Mouse (Mus musculus): Measurements from ENCODE around the gene Gpx8. TPM values are rescaled to one million over a fixed set of nuclear protein-coding genes. Genes with fewer than 3 reads are reported as not detected.
"Not testable (repeated sequence)": the region's sequence is repeated elsewhere in the genome, so short reads cannot be mapped to it uniquely, and the experiment has no call there.

Gene Gpx8
- total and polyA plus RNA-seq, 2 experiments: 0.22 to 2.8 TPM

DNA sequence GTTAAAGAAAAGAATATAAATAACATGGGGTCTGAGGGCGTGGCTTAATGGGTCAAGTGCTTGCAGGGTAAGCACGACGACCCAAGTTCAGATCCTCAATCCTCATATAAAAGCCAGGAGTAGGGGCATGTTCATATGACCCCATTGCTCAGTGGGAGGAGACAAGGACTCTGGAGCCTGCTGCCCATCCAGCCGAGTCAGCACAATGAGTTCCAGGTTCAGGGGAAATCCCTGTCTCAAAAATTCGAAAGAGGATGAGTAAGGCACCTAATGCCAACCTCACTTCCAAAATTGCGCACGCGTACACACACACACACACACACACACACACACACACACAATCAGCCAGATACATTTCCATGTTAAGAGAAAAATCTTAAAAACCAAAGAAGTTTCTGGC, 23.7 kb downstream of the Gpx8 start:
- TF ChIP-seq CTCF (IDR thresholded peaks at IDR 0.05; ENCODE audit: low read depth, low read length) (no peak), POLR2A (IDR thresholded peaks at IDR 0.05; ENCODE audit: extremely low read depth, insufficient read depth, low read length) (no peak)
- Histone ChIP-seq H3K4me1 (ENCODE audit: control insufficient read depth, insufficient read depth, low read length) (peaks cover 8% of the 10 kb centered on the region), H3K4me3 (ENCODE audit: insufficient read depth, low read depth, low read length) (no peak overlapping the region), H3K9ac (ENCODE audit: low read depth, low read length) (no peak overlapping the region), H3K79me2 (ENCODE audit: control insufficient read depth, insufficient read depth, low read length) (no peaks in the 10 kb centered on the region), H3K36me3 (ENCODE audit: control insufficient read depth, insufficient read depth, low read length) (no peaks in the 10 kb centered on the region), H3K27ac (replicated peaks; ENCODE audit: insufficient read depth, low read depth, low read length) (no peak overlapping the region), H3K27me3 (ENCODE audit: control insufficient read depth, insufficient read depth, low read length) (no peaks in the 10 kb centered on the region)
- DNase-seq (ENCODE audit: extremely low read depth, low read depth, low spot score): peak; percentile 17
- 73% methylated on average over 8 of the region's 8 CpGs for WGBS

DNA sequence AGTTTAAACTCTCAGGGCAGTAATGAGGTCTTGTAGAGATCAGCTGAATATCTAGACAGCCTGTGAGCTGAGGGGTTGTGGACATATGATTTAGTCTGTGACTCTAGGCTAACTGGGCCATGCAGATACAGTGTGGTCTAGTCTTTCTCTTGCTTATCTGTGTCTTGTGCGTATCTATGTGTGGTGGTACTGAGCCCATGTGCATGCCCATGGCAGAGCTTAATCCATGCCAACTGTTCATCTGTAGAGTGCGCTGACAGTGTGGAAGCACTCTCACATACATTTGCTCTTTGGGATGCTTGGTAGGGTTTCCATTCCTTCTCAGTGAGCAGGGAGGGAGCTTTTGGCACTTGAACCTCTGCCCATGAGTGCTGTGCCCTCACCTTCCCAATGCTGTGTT, 24.7 kb downstream of the Gpx8 start:
- no peak overlapping the region for H3K4me3 ChIP-seq (ENCODE audit: insufficient read depth, low read depth, low read length)
- no peaks in the 10 kb centered on the region for H3K79me2 ChIP-seq (ENCODE audit: control insufficient read depth, insufficient read depth, low read length)
- no peaks in the 10 kb centered on the region for H3K27me3 ChIP-seq (ENCODE audit: control insufficient read depth, insufficient read depth, low read length)
- H3K9ac ChIP-seq (ENCODE audit: low read depth, low read length): no peak overlapping the region
- H3K4me1 ChIP-seq (ENCODE audit: control insufficient read depth, insufficient read depth, low read length): peaks cover 8% of the 10 kb centered on the region
- WGBS: 96% methylated on average over 2 of the region's 2 CpGs
- no peak for TF ChIP-seq POLR2A (IDR thresholded peaks at IDR 0.05; ENCODE audit: extremely low read depth, insufficient read depth, low read length)
- no peak for TF ChIP-seq CTCF (IDR thresholded peaks at IDR 0.05; ENCODE audit: low read depth, low read length)
- DNase-seq (ENCODE audit: extremely low read depth, low read depth, low spot score): no peak
- no peak overlapping the region for H3K27ac ChIP-seq (replicated peaks; ENCODE audit: insufficient read depth, low read depth, low read length)
- no peaks in the 10 kb centered on the region for H3K36me3 ChIP-seq (ENCODE audit: control insufficient read depth, insufficient read depth, low read length)

DNA sequence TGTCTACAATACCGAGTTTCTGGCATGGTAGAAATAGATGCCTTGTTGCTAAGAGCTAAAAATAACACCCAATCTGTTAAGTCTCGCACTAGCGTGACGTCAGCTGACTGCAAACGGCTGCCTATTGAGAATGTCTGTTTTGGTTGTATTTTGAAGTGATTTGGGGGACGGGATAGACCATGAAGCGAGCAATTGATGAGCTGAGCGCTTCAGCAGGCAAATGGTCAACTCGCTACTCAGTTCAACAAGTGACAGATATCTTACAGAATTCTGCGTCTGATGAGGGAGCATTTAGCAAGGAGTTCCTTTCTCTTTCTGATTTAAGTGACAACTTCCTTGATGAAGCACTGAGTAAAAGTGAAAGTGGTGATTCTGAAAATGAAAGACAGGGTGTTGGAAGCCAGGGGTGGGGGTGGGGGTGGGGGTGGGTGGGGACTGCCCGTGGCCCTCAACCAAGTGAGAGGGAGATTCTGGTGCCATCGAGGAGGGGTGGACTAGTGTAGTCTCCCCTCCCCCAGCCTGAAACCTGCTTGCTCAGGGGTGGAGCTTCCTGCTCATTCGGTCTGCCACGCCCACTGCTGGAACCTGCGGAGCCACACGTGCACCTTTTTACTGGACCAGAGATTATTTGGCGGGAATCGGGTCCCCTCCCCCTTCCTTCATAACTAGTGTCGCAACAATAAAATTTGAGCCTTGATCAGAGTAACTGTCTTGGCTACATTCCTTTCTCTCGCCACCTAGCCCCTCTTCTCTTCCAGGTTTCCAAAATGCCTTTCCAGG, 32.8 kb downstream of the Gpx8 start:
- not testable (repeated sequence) for H3K36me3 ChIP-seq (ENCODE audit: control insufficient read depth, insufficient read depth, low read length); H3K27me3 ChIP-seq (ENCODE audit: control insufficient read depth, insufficient read depth, low read length); H3K79me2 ChIP-seq (ENCODE audit: control insufficient read depth, insufficient read depth, low read length); H3K4me1 ChIP-seq (ENCODE audit: control insufficient read depth, insufficient read depth, low read length); H3K27ac ChIP-seq (replicated peaks; ENCODE audit: insufficient read depth, low read depth, low read length); H3K9ac ChIP-seq (ENCODE audit: low read depth, low read length)
- H3K4me3 ChIP-seq (ENCODE audit: insufficient read depth, low read depth, low read length): peak overlapping the region; percentile 55
- peak; percentile 27 for DNase-seq (ENCODE audit: extremely low read depth, low read depth, low spot score)
- WGBS: 40% methylated on average over 20 of the region's 20 CpGs

DNA sequence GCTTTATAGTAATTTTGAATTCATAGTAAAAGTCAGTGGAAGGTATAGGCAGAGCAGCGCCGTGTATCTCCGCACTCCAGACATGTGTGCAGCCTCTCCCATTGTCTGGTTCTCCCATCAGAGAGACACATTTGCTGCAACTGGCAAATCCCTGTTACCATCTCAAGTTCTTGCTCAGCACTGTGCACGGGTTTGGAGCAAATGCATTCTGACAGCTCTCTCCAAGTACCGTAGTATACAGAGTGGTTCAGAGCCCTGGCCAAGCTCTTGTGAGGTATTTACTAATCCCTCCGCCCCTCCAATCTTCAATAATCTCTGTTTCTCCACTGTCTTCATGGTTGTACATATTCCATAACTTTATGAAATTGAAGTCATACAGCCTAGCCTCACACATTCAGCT, 33.5 kb downstream of the Gpx8 start:
- H3K36me3 ChIP-seq (ENCODE audit: control insufficient read depth, insufficient read depth, low read length): no peaks in the 10 kb centered on the region
- H3K27ac ChIP-seq (replicated peaks; ENCODE audit: insufficient read depth, low read depth, low read length): no peak overlapping the region
- H3K79me2 ChIP-seq (ENCODE audit: control insufficient read depth, insufficient read depth, low read length): no peaks in the 10 kb centered on the region
- H3K9ac ChIP-seq (ENCODE audit: low read depth, low read length): no peak overlapping the region
- DNase-seq (ENCODE audit: extremely low read depth, low read depth, low spot score): no peak
- no peak overlapping the region for H3K4me3 ChIP-seq (ENCODE audit: insufficient read depth, low read depth, low read length)
- WGBS: 79% methylated on average over 6 of the region's 6 CpGs
- no peak for TF ChIP-seq CTCF (IDR thresholded peaks at IDR 0.05; ENCODE audit: low read depth, low read length)
- TF ChIP-seq POLR2A (IDR thresholded peaks at IDR 0.05; ENCODE audit: extremely low read depth, insufficient read depth, low read length): no peak
- no peaks in the 10 kb centered on the region for H3K27me3 ChIP-seq (ENCODE audit: control insufficient read depth, insufficient read depth, low read length)
- no peaks in the 10 kb centered on the region for H3K4me1 ChIP-seq (ENCODE audit: control insufficient read depth, insufficient read depth, low read length)

DNA sequence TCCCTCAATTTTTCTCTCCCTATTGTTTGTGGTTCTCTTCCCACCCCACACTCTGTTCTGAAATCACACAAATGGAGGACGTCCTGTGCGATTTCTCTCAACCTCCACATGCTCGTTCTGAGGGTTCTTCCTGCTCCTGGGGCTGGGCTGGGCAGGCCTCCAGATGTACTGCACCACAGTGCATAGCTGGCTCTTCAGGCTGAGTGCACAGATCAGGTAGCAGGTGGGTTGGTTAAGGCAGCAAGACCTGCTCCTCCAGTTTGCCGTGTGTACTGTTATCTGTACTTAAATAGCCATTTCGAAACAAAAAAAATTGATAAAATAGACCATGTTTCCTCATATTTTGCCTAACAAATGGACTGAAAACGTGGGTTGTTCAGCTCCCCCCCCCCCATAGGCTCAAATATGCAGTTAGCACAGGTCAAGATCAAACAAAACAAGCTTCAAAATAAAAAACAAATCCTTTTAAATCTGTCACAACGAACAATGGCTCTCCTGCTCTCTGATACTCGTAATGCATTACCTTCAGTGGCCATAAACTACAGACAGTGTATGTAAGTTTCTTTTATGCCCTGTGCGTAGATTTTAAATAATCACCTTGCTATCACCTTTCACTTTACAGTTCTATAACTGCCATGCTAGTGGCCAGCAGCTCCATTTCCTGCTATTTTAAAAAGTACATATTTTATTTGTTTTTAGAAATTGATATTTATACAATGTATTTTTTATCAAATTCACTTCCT, 45.5 kb downstream of the Gpx8 start:
- Histone ChIP-seq H3K27ac (replicated peaks; ENCODE audit: insufficient read depth, low read depth, low read length) (no peak overlapping the region), H3K27me3 (ENCODE audit: control insufficient read depth, insufficient read depth, low read length) (peaks cover 12% of the 10 kb centered on the region), H3K36me3 (ENCODE audit: control insufficient read depth, insufficient read depth, low read length) (no peaks in the 10 kb centered on the region), H3K9ac (ENCODE audit: low read depth, low read length) (no peak overlapping the region), H3K4me3 (ENCODE audit: insufficient read depth, low read depth, low read length) (no peak overlapping the region), H3K79me2 (ENCODE audit: control insufficient read depth, insufficient read depth, low read length) (no peaks in the 10 kb centered on the region), H3K4me1 (ENCODE audit: control insufficient read depth, insufficient read depth, low read length) (no peaks in the 10 kb centered on the region)
- no peak for TF ChIP-seq CTCF (IDR thresholded peaks at IDR 0.05; ENCODE audit: low read depth, low read length)
- TF ChIP-seq POLR2A (IDR thresholded peaks at IDR 0.05; ENCODE audit: extremely low read depth, insufficient read depth, low read length): no peak
- 62% methylated on average over 9 of the region's 9 CpGs for WGBS
- no peak for DNase-seq (ENCODE audit: extremely low read depth, low read depth, low spot score)

DNA sequence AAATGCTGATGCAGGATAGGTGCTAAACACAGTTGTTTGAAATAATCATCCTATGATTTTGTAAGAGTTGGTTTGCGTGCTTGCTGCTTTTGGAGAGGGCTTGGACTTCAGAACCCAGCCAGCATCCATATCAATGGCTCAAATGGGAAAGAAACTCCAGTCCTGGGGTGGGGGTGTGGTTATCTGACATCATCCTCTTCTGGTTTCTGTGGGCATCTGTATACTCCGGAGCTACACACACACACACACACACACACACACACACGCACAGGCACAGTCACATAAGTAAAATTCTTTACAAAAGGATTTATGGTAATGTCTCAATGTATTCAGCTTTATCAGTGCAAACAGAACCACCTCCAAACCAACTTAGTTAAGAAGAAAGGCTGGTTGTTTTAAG, 46.1 kb downstream of the Gpx8 start:
- no peak overlapping the region for H3K27ac ChIP-seq (replicated peaks; ENCODE audit: insufficient read depth, low read depth, low read length)
- no peak overlapping the region for H3K4me3 ChIP-seq (ENCODE audit: insufficient read depth, low read depth, low read length)
- no peaks in the 10 kb centered on the region for H3K36me3 ChIP-seq (ENCODE audit: control insufficient read depth, insufficient read depth, low read length)
- WGBS: 77% methylated on average over 3 of the region's 3 CpGs
- H3K27me3 ChIP-seq (ENCODE audit: control insufficient read depth, insufficient read depth, low read length): peaks cover 12% of the 10 kb centered on the region
- TF ChIP-seq CTCF (IDR thresholded peaks at IDR 0.05; ENCODE audit: low read depth, low read length) (no peak), POLR2A (IDR thresholded peaks at IDR 0.05; ENCODE audit: extremely low read depth, insufficient read depth, low read length) (no peak)
- no peaks in the 10 kb centered on the region for H3K4me1 ChIP-seq (ENCODE audit: control insufficient read depth, insufficient read depth, low read length)
- DNase-seq (ENCODE audit: extremely low read depth, low read depth, low spot score): no peak
- H3K79me2 ChIP-seq (ENCODE audit: control insufficient read depth, insufficient read depth, low read length): no peaks in the 10 kb centered on the region
- H3K9ac ChIP-seq (ENCODE audit: low read depth, low read length): no peak overlapping the region

Measured in liver, adult 2 months (tissue).